Mouse (Mus musculus) lung, postnatal 0 days (tissue): Measurements from ENCODE around the gene Hook2.
A peak's percentile ranks its signal among the peaks of the same experiment; 100 is the strongest.

Source experiments
- CTCF ChIP-seq: IDR thresholded peaks from 2 replicates; pipeline ENCODE4 v1.5.1; 2016; ENCODE audit warnings: antibody characterized with exemption, mild to moderate bottlenecking
- EP300 ChIP-seq: IDR thresholded peaks from 2 replicates; pipeline ENCODE4 v1.6.1; 2016; ENCODE audit warnings: antibody characterized with exemption, mild to moderate bottlenecking, control low read depth

DNA sequence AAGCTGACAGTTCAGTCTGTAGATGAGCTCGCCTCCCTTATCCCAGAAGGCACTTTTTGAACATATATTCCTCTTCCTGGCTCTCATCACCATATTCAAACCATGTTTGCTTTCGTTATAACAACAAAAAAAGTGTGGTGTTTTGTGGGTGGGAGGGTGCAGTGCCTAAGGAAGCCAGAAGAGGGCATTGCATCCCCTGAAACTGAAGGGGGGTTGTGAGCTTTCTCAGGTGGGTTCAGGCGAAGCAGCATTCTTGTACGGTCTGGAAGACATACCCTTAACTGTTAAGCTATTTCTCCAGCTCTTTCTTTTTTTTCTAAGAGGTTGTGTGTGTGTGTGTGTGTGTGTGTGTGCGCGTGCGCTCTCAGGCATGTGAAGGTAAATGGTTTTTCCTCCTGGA lies 15.0 kb upstream of the Hook2 start:
- TF ChIP-seq CTCF (peak; percentile 94), EP300 (no peak; the same call in 1 of the 2 replicates)
